Mouse (Mus musculus) ES-E14 (cell line): ENCODE measurements around the gene Smarcc2.

Source experiments
- HCFC1 ChIP-seq: IDR thresholded peaks from 2 replicates; pipeline ENCODE4 v1.6.1; 2012; ENCODE audit warnings: low read length, inconsistent platforms, borderline replicate concordance; ENCODE audit not compliant: insufficient read depth
- MAFK ChIP-seq: IDR thresholded peaks from 2 replicates; pipeline ENCODE4 v1.6.1; 2014; ENCODE audit warnings: mild to moderate bottlenecking, low read depth, low read length, inconsistent platforms; ENCODE audit not compliant: insufficient read depth
- ZC3H11A ChIP-seq: IDR thresholded peaks from 2 replicates; pipeline ENCODE4 v1.6.1; 2012; ENCODE audit warnings: low read depth, mild to moderate bottlenecking, inconsistent platforms, low read length, borderline replicate concordance
- ZNF384 ChIP-seq: IDR thresholded peaks from 2 replicates; pipeline ENCODE4 v1.6.1; 2012; ENCODE audit warnings: low read depth, low read length, inconsistent platforms

GRCm38 (mm10) chr10:128509831-128510230 is 50.8 kb downstream of the Smarcc2 start:
- TF ChIP-seq MAFK (no peak), ZNF384 (no peak), HCFC1 (no peak), ZC3H11A (no peak)
